ENCODE assay signal across 13 mouse cellular contexts in genomic region chr8:61851270-61851669, GRCm38 (mm10).
"Had no signal": no experiment of that assay in that cellular context is flagged by ENCODE, and none has a peak within 500 bp of the region (broad histone marks: within the 10 kb centered on the region; RNA-seq: fewer than 3 reads in every experiment).

No protein-coding gene starts in this region.

- DNase-seq: kidney, postnatal 25 days; layer of hippocampus, adult 9-11 months; layer of hippocampus, postnatal 36 days; liver, embryonic 13.5 days; lung, adult 2 months; lung, postnatal 14 days; lung, postnatal 4 days; midbrain, embryonic 14.5 days; thymus, postnatal 25 days had no signal

- H3K36me3 ChIP-seq: liver, embryonic 13.5 days had no signal

- H3K4me1 ChIP-seq: liver, embryonic 13.5 days had no signal

- H3K27me3 ChIP-seq: liver, embryonic 13.5 days had no signal

- H3K4me2 ChIP-seq: liver, embryonic 13.5 days; midbrain, embryonic 11.5 days had no signal

- H3K4me3 ChIP-seq: layer of hippocampus, adult 2 months; left cerebral cortex, adult 2 months; liver, embryonic 13.5 days had no signal

- H3K9me3 ChIP-seq: liver, embryonic 13.5 days had no signal

- H3K27ac ChIP-seq: kidney, postnatal 0 days; layer of hippocampus, adult 2 months; left cerebral cortex, adult 2 months; liver, embryonic 13.5 days had no signal

- H3K9ac ChIP-seq: liver, embryonic 13.5 days had no signal
